28 mouse cellular contexts compared by ENCODE assay signal in genomic region chr9:42339151-42339550, GRCm38 (mm10).
"Had no signal": no experiment of that assay in that cellular context is flagged by ENCODE, and none has a peak within 500 bp of the region (broad histone marks: within the 10 kb centered on the region; RNA-seq: fewer than 3 reads in every experiment).

No protein-coding gene starts in this region.

- H3K9ac ChIP-seq: embryonic facial prominence, embryonic 12.5 days; embryonic facial prominence, embryonic 13.5 days; embryonic facial prominence, embryonic 15.5 days; forebrain, embryonic 12.5 days; forebrain, embryonic 13.5 days; forebrain, embryonic 15.5 days; forebrain, postnatal 0 days had no signal

- H3K27me3 ChIP-seq: embryonic facial prominence, embryonic 12.5 days; embryonic facial prominence, embryonic 13.5 days; embryonic facial prominence, embryonic 15.5 days; forebrain, embryonic 13.5 days; forebrain, embryonic 15.5 days had no signal

- H3K36me3 ChIP-seq: embryonic facial prominence, embryonic 10.5 days; embryonic facial prominence, embryonic 12.5 days; embryonic facial prominence, embryonic 13.5 days; embryonic facial prominence, embryonic 15.5 days; forebrain, embryonic 10.5 days; forebrain, embryonic 12.5 days; forebrain, embryonic 15.5 days had no signal

- H3K4me1 ChIP-seq: embryonic facial prominence, embryonic 10.5 days; embryonic facial prominence, embryonic 13.5 days; embryonic facial prominence, embryonic 15.5 days; forebrain, embryonic 15.5 days had no signal

- ATAC-seq: forebrain, embryonic 13.5 days; forebrain, embryonic 14.5 days; forebrain, embryonic 15.5 days; forebrain, embryonic 16.5 days; forebrain, postnatal 0 days had no signal

- DNase-seq: cerebellum, adult 8-10 months; cerebellum, adult 9-10 months; cerebellum, adult 9-11 months; cerebellum, postnatal 10 days; cerebellum, postnatal 14 days; cerebellum, postnatal 25 days; cerebellum, postnatal 36 days; embryo, embryonic 11 days; forebrain, postnatal 0 days; gastrocnemius, adult 2 months; gastrocnemius, postnatal 10 days; gastrocnemius, postnatal 14 days; gastrocnemius, postnatal 25 days; gastrocnemius, postnatal 36 days; heart, adult 11 months; heart, adult 18-20 months; heart, adult 2 months had no signal

- H3K9me3 ChIP-seq: embryonic facial prominence, embryonic 10.5 days; embryonic facial prominence, embryonic 12.5 days; embryonic facial prominence, embryonic 13.5 days; embryonic facial prominence, embryonic 15.5 days; forebrain, embryonic 10.5 days; forebrain, embryonic 12.5 days; forebrain, embryonic 13.5 days; forebrain, embryonic 15.5 days had no signal

- H3K4me3 ChIP-seq: embryonic facial prominence, embryonic 10.5 days; embryonic facial prominence, embryonic 12.5 days; embryonic facial prominence, embryonic 13.5 days; embryonic facial prominence, embryonic 15.5 days; erythroblast, embryonic 14.5 days; forebrain, embryonic 10.5 days; forebrain, embryonic 12.5 days; forebrain, embryonic 13.5 days; forebrain, embryonic 15.5 days; gastrocnemius, adult 2 months; heart, adult 2 months had no signal

- H3K27ac ChIP-seq: embryonic facial prominence, embryonic 10.5 days; embryonic facial prominence, embryonic 12.5 days; embryonic facial prominence, embryonic 13.5 days; embryonic facial prominence, embryonic 15.5 days; forebrain, embryonic 10.5 days; forebrain, embryonic 12.5 days; forebrain, embryonic 13.5 days; forebrain, embryonic 15.5 days; gastrocnemius, adult 2 months; heart, adult 2 months had no signal

- H3K4me2 ChIP-seq: embryonic facial prominence, embryonic 12.5 days; embryonic facial prominence, embryonic 13.5 days; embryonic facial prominence, embryonic 15.5 days; forebrain, embryonic 12.5 days; forebrain, embryonic 13.5 days; forebrain, embryonic 15.5 days had no signal
